Mouse (Mus musculus): Measurements from ENCODE around the gene Fam89b. TPM values are rescaled to one million over a fixed set of nuclear protein-coding genes. Genes with fewer than 3 reads are reported as not detected.

Gene Fam89b
- total and polyA plus RNA-seq, 3 experiments: 29.6 to 60.2 TPM; not detected in 1

- Histone ChIP-seq H3K27me3 (ENCODE audit: control insufficient read depth in 1 of 2, insufficient read depth in 2 of 2, low read length in 2 of 2) (no peaks in the 10 kb centered on the region), H3K79me2 (ENCODE audit: control insufficient read depth, insufficient read depth, low read length, poor library complexity) (peaks cover 3% of the 10 kb centered on the region; the same call in 1 of the 2 replicates), H3K4me1 (ENCODE audit: control insufficient read depth in 1 of 2, insufficient read depth in 2 of 2, low read length in 2 of 2) (peaks cover 0 to 4% of the 10 kb centered on the region in 2 experiments; a peak in 1 of 4 replicates), H3K27ac (ENCODE audit: control insufficient read depth, low read depth, low read length) (no peak overlapping the region), H3K9ac (ENCODE audit: control insufficient read depth, low read depth, low read length, poor library complexity, severe bottlenecking) (no peak overlapping the region), H3K36me3 (ENCODE audit: control insufficient read depth in 1 of 2, insufficient read depth in 2 of 2, low read length in 2 of 2) (peaks cover 0 to 6% of the 10 kb centered on the region in 2 experiments), H3K4me3 (ENCODE audit: control insufficient read depth in 1 of 2, insufficient read depth in 1 of 2, low read depth in 2 of 2, low read length in 2 of 2) (no peak overlapping the region), H3K9me3 (replicated peaks; ENCODE audit: insufficient read depth, low read length) (no peaks in the 10 kb centered on the region)
- TF ChIP-seq ZNF384 (IDR thresholded peaks at IDR 0.05; ENCODE audit: low read depth, low read length): no peak
- TF ChIP-seq MAZ (IDR thresholded peaks at IDR 0.05; ENCODE audit: low read depth, low read length): no peak
- no peak for DNase-seq (ENCODE audit: low read depth, low spot score)
Measured at GRCm38 (mm10) chr19:5711907-5712460, 17.5 kb downstream of the Fam89b start.

GRCm38 (mm10) chr19:5711218-5711617 lies 18.2 kb downstream of the Fam89b start:
- TF ChIP-seq RAD21 (IDR thresholded peaks at IDR 0.05; ENCODE audit: low read depth, low read length) (peak; percentile 57), SMC3 (IDR thresholded peaks at IDR 0.05; ENCODE audit: low read depth, low read length) (peak; percentile 58), POLR2A (IDR thresholded peaks at IDR 0.05; ENCODE audit: control insufficient read depth in 1 of 2, insufficient read depth in 1 of 2, low read depth in 1 of 2, low read length in 2 of 2, poor library complexity in 1 of 2) (no peak), CTCF (IDR thresholded peaks at IDR 0.05 in 2 of 3, conservative IDR thresholded peaks at IDR 0.05 in 1 of 3; ENCODE audit: control insufficient read depth in 1 of 3, insufficient read depth in 1 of 3, low read depth in 2 of 3, low read length in 3 of 3, poor library complexity in 1 of 3, severe bottlenecking in 1 of 3) (peak; percentile 70 to 76 (median 74))
- peak; percentile 55 for DNase-seq (ENCODE audit: low read depth, low spot score)
- H3K9me3 ChIP-seq (replicated peaks; ENCODE audit: insufficient read depth, low read length): no peaks in the 10 kb centered on the region
- H3K9ac ChIP-seq (ENCODE audit: control insufficient read depth, low read depth, low read length, poor library complexity, severe bottlenecking): no peak overlapping the region
- H3K27me3 ChIP-seq (ENCODE audit: control insufficient read depth in 1 of 2, insufficient read depth in 2 of 2, low read length in 2 of 2): no peaks in the 10 kb centered on the region
- H3K36me3 ChIP-seq (ENCODE audit: control insufficient read depth in 1 of 2, insufficient read depth in 2 of 2, low read length in 2 of 2): peaks cover 0 to 6% of the 10 kb centered on the region in 2 experiments
- H3K4me3 ChIP-seq (ENCODE audit: control insufficient read depth in 1 of 2, insufficient read depth in 1 of 2, low read depth in 2 of 2, low read length in 2 of 2): no peak overlapping the region
- peaks cover 3% of the 10 kb centered on the region; the same call in 1 of the 2 replicates for H3K79me2 ChIP-seq (ENCODE audit: control insufficient read depth, insufficient read depth, low read length, poor library complexity)
- peaks cover 0 to 4% of the 10 kb centered on the region in 2 experiments; a peak in 1 of 4 replicates for H3K4me1 ChIP-seq (ENCODE audit: control insufficient read depth in 1 of 2, insufficient read depth in 2 of 2, low read length in 2 of 2)
- no peak overlapping the region for H3K27ac ChIP-seq (ENCODE audit: control insufficient read depth, low read depth, low read length)

GRCm38 (mm10) chr19:5710581-5710980 lies 18.9 kb downstream of the Fam89b start:
- no peak for DNase-seq (ENCODE audit: low read depth, low spot score)
- no peak overlapping the region for H3K27ac ChIP-seq (ENCODE audit: control insufficient read depth, low read depth, low read length)
- no peaks in the 10 kb centered on the region for H3K9me3 ChIP-seq (replicated peaks; ENCODE audit: insufficient read depth, low read length)
- H3K79me2 ChIP-seq (ENCODE audit: control insufficient read depth, insufficient read depth, low read length, poor library complexity): peaks cover 3% of the 10 kb centered on the region; the same call in 1 of the 2 replicates
- no peak for TF ChIP-seq HCFC1 (IDR thresholded peaks at IDR 0.05; ENCODE audit: low read depth, low read length)
- TF ChIP-seq TAL1 (IDR thresholded peaks at IDR 0.05; ENCODE audit: low read length): no peak
- TF ChIP-seq MXI1 (IDR thresholded peaks at IDR 0.05; ENCODE audit: low read depth, low read length): no peak
- no peak for TF ChIP-seq ZC3H11A (IDR thresholded peaks at IDR 0.05; ENCODE audit: low read depth, low read length)
- no peak overlapping the region for H3K9ac ChIP-seq (ENCODE audit: control insufficient read depth, low read depth, low read length, poor library complexity, severe bottlenecking)
- peaks cover 0 to 8% of the 10 kb centered on the region in 2 experiments for H3K36me3 ChIP-seq (ENCODE audit: control insufficient read depth in 1 of 2, insufficient read depth in 2 of 2, low read length in 2 of 2)
- H3K27me3 ChIP-seq (ENCODE audit: control insufficient read depth in 1 of 2, insufficient read depth in 2 of 2, low read length in 2 of 2): no peaks in the 10 kb centered on the region
- no peak overlapping the region for H3K4me3 ChIP-seq (ENCODE audit: control insufficient read depth in 1 of 2, insufficient read depth in 1 of 2, low read depth in 2 of 2, low read length in 2 of 2)
- H3K4me1 ChIP-seq (ENCODE audit: control insufficient read depth in 1 of 2, insufficient read depth in 2 of 2, low read length in 2 of 2): peaks cover 0 to 4% of the 10 kb centered on the region in 2 experiments; a peak in 1 of 4 replicates
